Mouse (Mus musculus) adipocyte (in vitro differentiated cells): ENCODE results near the gene Olfr1087.
"Not testable (repeated sequence)": the region's sequence is repeated elsewhere in the genome, so short reads cannot be mapped to it uniquely, and the experiment has no call there.

Experiments
- DNase-seq: peaks from one replicate; pipeline ENCODE4 v3.0.0-alpha.2; 2016; ENCODE audit warnings: low spot score

Gene Olfr1087

GRCm38 (mm10) chr2:86698295-86698694 lies at the start of gene Olfr1087:
Olfr1087 (minus strand) TSS chr2:86698395.
- DNase-seq = no peak

GRCm38 (mm10) chr2:86733601-86734000 lies 35.4 kb upstream of the Olfr1087 start, which contains the start of gene Olfr1089:
Olfr1089 (minus strand) TSS chr2:86733701.
- no peak for DNase-seq

GRCm38 (mm10) chr2:86679992-86680391 lies 18.2 kb downstream of the Olfr1087 start, which contains the start of gene Olfr1086:
Olfr1086 (minus strand) TSS chr2:86680092.
- DNase-seq = no peak

- no peak for DNase-seq
Measured at GRCm38 (mm10) chr2:86661919-86662318, 36.3 kb downstream of the Olfr1087 start, which contains the start of gene Olfr1085. Olfr1085 (minus strand) TSS chr2:86662019.

GRCm38 (mm10) chr2:86639625-86640024 lies 58.6 kb downstream of the Olfr1087 start, which contains the start of gene Olfr1084:
Olfr1084 (minus strand) TSS chr2:86639725.
- not testable (repeated sequence) for DNase-seq
